Mouse (Mus musculus) adrenal gland, adult 2 months (tissue): Measurements from ENCODE around the gene Btk. TPM values are rescaled to one million over a fixed set of nuclear protein-coding genes. Genes with fewer than 3 reads are reported as not detected.

ENCODE experiments used
- DNase-seq: peaks from one replicate; pipeline ENCODE4 v3.0.0; 2021
- long read RNA-seq: library from polyadenylated mRNA; stranded (forward); transcript quantifications from one replicate; pipeline ENCODE4 v2.0.0, GENCODE M21; 2021
- polyA plus RNA-seq: library from polyadenylated mRNA; depleted of rRNA; stranded (reverse); fragments of >200 nt; gene quantifications from 2 replicates; pipeline ENCODE4 v1.2.3, GENCODE M21; 2012; rRNA removed
- total RNA-seq, 2 experiments: library from RNA; stranded (reverse); gene quantifications; 2 replicates each; pipeline ENCODE4 v1.2.3; 2021

Gene Btk
- 1 to 10 TPM; 1.3 to 1.7 TPM for total RNA-seq
- polyA plus RNA-seq = 0.11 and 0.17 TPM in 2 replicates
- long read RNA-seq = 0 reads

GRCm38 (mm10) chrX:134582888-134583669 is at the start of gene Btk:
Gene Btk, minus strand, starts transcription at chrX:134583570.
- DNase-seq = no peak

GRCm38 (mm10) chrX:134632710-134633109 is 49.3 kb upstream of the Btk start:
- no peak for DNase-seq

GRCm38 (mm10) chrX:134628200-134628599 is 44.8 kb upstream of the Btk start:
- no peak for DNase-seq

- no peak for DNase-seq
These were observed 40.0 kb upstream of the Btk start for GRCm38 (mm10) chrX:134623350-134623749.

GRCm38 (mm10) chrX:134621685-134622084 is 38.3 kb upstream of the Btk start:
- DNase-seq = no peak

GRCm38 (mm10) chrX:134620254-134620865 is 37.0 kb upstream of the Btk start:
- no peak for DNase-seq

- no peak for DNase-seq
These were observed 36.3 kb upstream of the Btk start for GRCm38 (mm10) chrX:134619695-134620094.

GRCm38 (mm10) chrX:134614306-134614705 is 30.9 kb upstream of the Btk start:
- DNase-seq = no peak

GRCm38 (mm10) chrX:134612285-134612959 is 29.1 kb upstream of the Btk start:
- peak; percentile 65 for DNase-seq

- no peak for DNase-seq
These were observed 27.6 kb upstream of the Btk start for GRCm38 (mm10) chrX:134610984-134611383.

GRCm38 (mm10) chrX:134609472-134609871 is 26.1 kb upstream of the Btk start:
- no peak for DNase-seq

- DNase-seq = no peak
These were observed 18.2 kb upstream of the Btk start for GRCm38 (mm10) chrX:134601380-134602120.

GRCm38 (mm10) chrX:134600659-134601379 is 17.4 kb upstream of the Btk start, which contains the start of the genes Gla and Hnrnph2:
Gene Gla, minus strand, starts transcription at chrX:134601125.
Gene Hnrnph2, plus strand, starts transcription at chrX:134601179.
- peak; percentile 88 for DNase-seq

GRCm38 (mm10) chrX:134599922-134600565 is 16.7 kb upstream of the Btk start:
- DNase-seq = no peak

GRCm38 (mm10) chrX:134589836-134590235 is 6.5 kb upstream of the Btk start:
- no peak for DNase-seq

- DNase-seq = no peak
These were observed 5.6 kb upstream of the Btk start for GRCm38 (mm10) chrX:134588997-134589396.

GRCm38 (mm10) chrX:134588261-134588660 is 4.9 kb upstream of the Btk start:
- no peak for DNase-seq

GRCm38 (mm10) chrX:134586447-134586846 is 3.1 kb upstream of the Btk start:
- no peak for DNase-seq

GRCm38 (mm10) chrX:134585103-134586002 is 2.0 kb upstream of the Btk start, which contains the start of gene Rpl36a:
Gene Rpl36a, plus strand, starts transcription at chrX:134585654.
- DNase-seq = peak; percentile 92

GRCm38 (mm10) chrX:134582270-134582669 is 1.1 kb downstream of the Btk start:
- DNase-seq = no peak
